Mouse (Mus musculus): Measurements from ENCODE around the gene Epha3. TPM values are rescaled to one million over a fixed set of nuclear protein-coding genes. Genes with fewer than 3 reads are reported as not detected.

Gene Epha3
- polyA plus RNA-seq, 1 experiment from 2014 or later = 6.4 TPM

GRCm38 (mm10) chr16:63615396-63615795 is 248.6 kb downstream of the Epha3 start:
- 40% methylated on average over 3 of the region's 3 CpGs for WGBS

GRCm38 (mm10) chr16:63613006-63613405 is 251.0 kb downstream of the Epha3 start:
- 43% methylated on average over 4 of the region's 4 CpGs for WGBS
- DNase-seq (ENCODE audit: low spot score) = no peak

More at GRCm38 (mm10) chr16:63615396-63615795, 248.6 kb downstream of the Epha3 start:
- Histone ChIP-seq H3K4me2 (replicated peaks; ENCODE audit: low read depth) (no peak overlapping the region), H3K27me3 (ENCODE audit: control insufficient read depth, insufficient read depth, low read length) (no peaks in the 10 kb centered on the region), H3K4me3 (ENCODE audit: low read depth, low read length) (no peak overlapping the region), H3K27ac (replicated peaks) (no peak overlapping the region), H3K36me3 (ENCODE audit: control insufficient read depth, insufficient read depth, low read length) (no peaks in the 10 kb centered on the region), H3K4me1 (replicated peaks; ENCODE audit: control insufficient read depth, insufficient read depth) (no peaks in the 10 kb centered on the region), H3K9ac (ENCODE audit: low read length) (no peak overlapping the region), H3K9me3 (ENCODE audit: control insufficient read depth, low read length) (no peaks in the 10 kb centered on the region)
- TF ChIP-seq CTCF (IDR thresholded peaks at IDR 0.05; ENCODE audit: low read depth) (no peak), EP300 (optimal IDR thresholded peaks at IDR 0.05) (no peak)
- ATAC-seq (ENCODE audit: low FRiP score, low TSS enrichment) (no peak), DNase-seq (ENCODE audit: low spot score) (no peak)

GRCm38 (mm10) chr16:63600229-63600628 is 263.7 kb downstream of the Epha3 start:
- 33% methylated on average over 3 of the region's 3 CpGs for WGBS
- no peak for ATAC-seq (ENCODE audit: low FRiP score, low TSS enrichment)

More at GRCm38 (mm10) chr16:63613006-63613405, 251.0 kb downstream of the Epha3 start:
- no peaks in the 10 kb centered on the region for H3K9me3 ChIP-seq (ENCODE audit: control insufficient read depth, low read length)
- TF ChIP-seq CTCF (IDR thresholded peaks at IDR 0.05; ENCODE audit: low read depth) (no peak), EP300 (optimal IDR thresholded peaks at IDR 0.05) (no peak)
- no peak overlapping the region for H3K9ac ChIP-seq (ENCODE audit: low read length)
- ATAC-seq (ENCODE audit: low FRiP score, low TSS enrichment) = no peak
- H3K4me1 ChIP-seq (replicated peaks; ENCODE audit: control insufficient read depth, insufficient read depth) = no peaks in the 10 kb centered on the region
- H3K4me3 ChIP-seq (ENCODE audit: low read depth, low read length) = no peak overlapping the region
- no peak overlapping the region for H3K27ac ChIP-seq (replicated peaks)
- no peak overlapping the region for H3K4me2 ChIP-seq (replicated peaks; ENCODE audit: low read depth)
- H3K27me3 ChIP-seq (ENCODE audit: control insufficient read depth, insufficient read depth, low read length) = no peaks in the 10 kb centered on the region
- no peaks in the 10 kb centered on the region for H3K36me3 ChIP-seq (ENCODE audit: control insufficient read depth, insufficient read depth, low read length)

GRCm38 (mm10) chr16:63594656-63595055 is 269.3 kb downstream of the Epha3 start:
- Histone ChIP-seq H3K27ac (replicated peaks) (no peak overlapping the region), H3K4me2 (replicated peaks; ENCODE audit: low read depth) (no peak overlapping the region), H3K9me3 (ENCODE audit: control insufficient read depth, low read length) (no peaks in the 10 kb centered on the region), H3K9ac (ENCODE audit: low read length) (no peak overlapping the region), H3K4me1 (replicated peaks; ENCODE audit: control insufficient read depth, insufficient read depth) (no peaks in the 10 kb centered on the region), H3K4me3 (ENCODE audit: low read depth, low read length) (no peak overlapping the region), H3K36me3 (ENCODE audit: control insufficient read depth, insufficient read depth, low read length) (no peaks in the 10 kb centered on the region), H3K27me3 (ENCODE audit: control insufficient read depth, insufficient read depth, low read length) (no peaks in the 10 kb centered on the region)
- 77% methylated on average over 4 of the region's 4 CpGs for WGBS
- TF ChIP-seq CTCF (IDR thresholded peaks at IDR 0.05; ENCODE audit: low read depth) (no peak), EP300 (optimal IDR thresholded peaks at IDR 0.05) (no peak)
- ATAC-seq (ENCODE audit: low FRiP score, low TSS enrichment) (no peak), DNase-seq (ENCODE audit: low spot score) (no peak)

More at GRCm38 (mm10) chr16:63600229-63600628, 263.7 kb downstream of the Epha3 start:
- Histone ChIP-seq H3K4me2 (replicated peaks; ENCODE audit: low read depth) (no peak overlapping the region), H3K4me1 (replicated peaks; ENCODE audit: control insufficient read depth, insufficient read depth) (no peaks in the 10 kb centered on the region), H3K9me3 (ENCODE audit: control insufficient read depth, low read length) (no peaks in the 10 kb centered on the region), H3K9ac (ENCODE audit: low read length) (no peak overlapping the region), H3K4me3 (ENCODE audit: low read depth, low read length) (no peak overlapping the region), H3K27ac (replicated peaks) (no peak overlapping the region), H3K36me3 (ENCODE audit: control insufficient read depth, insufficient read depth, low read length) (no peaks in the 10 kb centered on the region), H3K27me3 (ENCODE audit: control insufficient read depth, insufficient read depth, low read length) (no peaks in the 10 kb centered on the region)
- TF ChIP-seq CTCF (IDR thresholded peaks at IDR 0.05; ENCODE audit: low read depth) (no peak), EP300 (optimal IDR thresholded peaks at IDR 0.05) (no peak)
- no peak for DNase-seq (ENCODE audit: low spot score)

GRCm38 (mm10) chr16:63569746-63570145 is 294.2 kb downstream of the Epha3 start:
- Histone ChIP-seq H3K36me3 (ENCODE audit: control insufficient read depth, insufficient read depth, low read length) (no peaks in the 10 kb centered on the region), H3K9me3 (ENCODE audit: control insufficient read depth, low read length) (no peaks in the 10 kb centered on the region)
- DNase-seq (ENCODE audit: low spot score) = no peak

GRCm38 (mm10) chr16:63566106-63566836 is 297.7 kb downstream of the Epha3 start:
- H3K4me2 ChIP-seq (replicated peaks; ENCODE audit: low read depth) = no peak overlapping the region
- H3K9ac ChIP-seq (ENCODE audit: low read length) = no peak overlapping the region
- H3K27me3 ChIP-seq (ENCODE audit: control insufficient read depth, insufficient read depth, low read length) = no peaks in the 10 kb centered on the region
- no peak overlapping the region for H3K27ac ChIP-seq (replicated peaks)
- no peak overlapping the region for H3K4me3 ChIP-seq (ENCODE audit: low read depth, low read length)
- WGBS = 58% methylated on average over 17 of the region's 17 CpGs
- no peaks in the 10 kb centered on the region for H3K9me3 ChIP-seq (ENCODE audit: control insufficient read depth, low read length)
- DNase-seq (ENCODE audit: low spot score) (peak; percentile 15), ATAC-seq (ENCODE audit: low FRiP score, low TSS enrichment) (peak; percentile 54; the same call in 1 of the 2 replicates)
- no peaks in the 10 kb centered on the region for H3K4me1 ChIP-seq (replicated peaks; ENCODE audit: control insufficient read depth, insufficient read depth)
- no peaks in the 10 kb centered on the region for H3K36me3 ChIP-seq (ENCODE audit: control insufficient read depth, insufficient read depth, low read length)
- TF ChIP-seq CTCF (IDR thresholded peaks at IDR 0.05; ENCODE audit: low read depth) = no peak
- TF ChIP-seq EP300 (optimal IDR thresholded peaks at IDR 0.05) = no peak

More at GRCm38 (mm10) chr16:63569746-63570145, 294.2 kb downstream of the Epha3 start:
- ATAC-seq (ENCODE audit: low FRiP score, low TSS enrichment) = no peak
- H3K4me1 ChIP-seq (replicated peaks; ENCODE audit: control insufficient read depth, insufficient read depth) = no peaks in the 10 kb centered on the region
- H3K4me2 ChIP-seq (replicated peaks; ENCODE audit: low read depth) = no peak overlapping the region
- no peak overlapping the region for H3K4me3 ChIP-seq (ENCODE audit: low read depth, low read length)
- H3K9ac ChIP-seq (ENCODE audit: low read length) = no peak overlapping the region
- H3K27me3 ChIP-seq (ENCODE audit: control insufficient read depth, insufficient read depth, low read length) = no peaks in the 10 kb centered on the region
- 33% methylated on average over 4 of the region's 4 CpGs for WGBS
- no peak overlapping the region for H3K27ac ChIP-seq (replicated peaks)
- TF ChIP-seq CTCF (IDR thresholded peaks at IDR 0.05; ENCODE audit: low read depth) (no peak), EP300 (optimal IDR thresholded peaks at IDR 0.05) (no peak)

Data from stomach, postnatal 0 days (tissue).